In the genomic region with DNA sequence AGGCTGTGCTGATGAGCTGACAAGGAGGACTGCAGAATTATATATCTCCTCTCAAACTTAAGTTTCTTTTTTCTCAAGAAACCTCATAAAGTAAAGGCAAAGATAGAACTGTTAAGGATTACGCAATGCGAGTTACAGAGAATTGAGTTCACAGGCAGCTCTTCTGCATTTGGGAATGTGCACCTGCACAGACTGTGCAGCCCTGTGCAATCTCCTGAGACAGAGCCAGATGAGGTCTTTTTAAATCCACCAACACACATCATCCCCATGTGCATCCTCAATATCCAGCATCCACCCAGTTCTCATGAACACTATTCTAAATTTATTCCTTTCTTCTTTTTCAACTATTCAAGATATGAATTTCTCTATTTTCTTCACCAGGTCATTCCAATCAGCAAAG, we compare ENCODE assay signal across 18 mouse cellular contexts.
"Had no signal": no experiment of that assay in that cellular context is flagged by ENCODE, and none has a peak within 500 bp of the region (broad histone marks: within the 10 kb centered on the region; RNA-seq: fewer than 3 reads in every experiment).

No protein-coding gene starts in this region.

- H3K27ac ChIP-seq: intestine, embryonic 15.5 days; kidney, embryonic 15.5 days; limb, embryonic 12.5 days; liver, embryonic 13.5 days; lung, embryonic 15.5 days; macrophage; midbrain, embryonic 12.5 days; neural tube, embryonic 13.5 days; stomach, embryonic 15.5 days had no signal

- H3K4me3 ChIP-seq: intestine, embryonic 15.5 days; kidney, embryonic 15.5 days; limb, embryonic 12.5 days; liver, embryonic 13.5 days; lung, embryonic 15.5 days; megakaryocyte, embryonic 14.5 days; midbrain, embryonic 12.5 days; neural tube, embryonic 13.5 days; stomach, embryonic 15.5 days had no signal

- DNase-seq: kidney, adult 18-20 months; kidney, postnatal 14 days; layer of hippocampus, postnatal 36 days; liver; liver, embryonic 13.5 days; liver, postnatal 0 days; lung, postnatal 14 days; thymus, postnatal 36 days had no signal

- ATAC-seq: intestine, embryonic 15.5 days; liver, postnatal 0 days; midbrain, embryonic 16.5 days had no signal
